Mouse (Mus musculus) forebrain, embryonic 11.5 days (tissue): ENCODE measurements at regions not wholly inside any gene's neighbourhood (a gene's known extent, or its start where the extent isn't known, plus 50 kb on each side); places are given as distances from the start of the nearest gene placed in this dataset.

Experiments used
- ATAC-seq: fragments of 200-750 bp; cut with Nextera tagmentation; replicated peaks from 2 replicates; pipeline ENCODE4 v1.8.0; 2017; ENCODE audit warnings: moderate TSS enrichment; ENCODE audit not compliant: low FRiP score
- DNase-seq: peaks from one replicate; pipeline ENCODE4 v3.0.0-alpha.2; 2017; ENCODE audit warnings: low spot score
- H3K27ac ChIP-seq: fragments of 300-500 bp; sonication (generic); 2 replicates; pipeline ENCODE4 v1.5.1; 2014; ENCODE audit warnings: low read depth, low read length
- H3K27me3 ChIP-seq: fragments of 300-500 bp; sonication (generic); 2 replicates; pipeline ENCODE4 v1.6.1; 2014; ENCODE audit warnings: mild to moderate bottlenecking, low read length, mixed read lengths; ENCODE audit not compliant: control insufficient read depth, insufficient read depth
- H3K36me3 ChIP-seq: fragments of 300-500 bp; sonication (generic); 2 replicates; pipeline ENCODE4 v1.6.1; 2014; ENCODE audit warnings: mild to moderate bottlenecking, low read length, moderate library complexity, mixed read lengths; ENCODE audit not compliant: control insufficient read depth, insufficient read depth
- H3K4me1 ChIP-seq: fragments of 300-500 bp; sonication (generic); replicated peaks from 2 replicates; pipeline ENCODE4 v1.6.1; 2014; ENCODE audit warnings: low read length, mixed read lengths; ENCODE audit not compliant: control insufficient read depth, insufficient read depth
- H3K4me2 ChIP-seq: fragments of 300-500 bp; sonication (generic); 2 replicates; pipeline ENCODE4 v1.6.1; 2014; ENCODE audit warnings: low read depth, mild to moderate bottlenecking, low read length, moderate library complexity, mixed read lengths; ENCODE audit not compliant: severe bottlenecking
- H3K4me3 ChIP-seq: fragments of 300-500 bp; sonication (generic); 2 replicates; pipeline ENCODE4 v1.5.1; 2014; ENCODE audit warnings: low read depth, low read length
- H3K9ac ChIP-seq: fragments of 300-500 bp; sonication (generic); 2 replicates; pipeline ENCODE4 v1.6.1; 2014; ENCODE audit warnings: low read length
- H3K9me3 ChIP-seq: fragments of 300-500 bp; sonication (generic); 2 replicates; pipeline ENCODE4 v1.6.1; 2016; ENCODE audit warnings: low read length, mixed read lengths; ENCODE audit not compliant: control insufficient read depth
- WGBS: fragments of 180-500 bp; shearing (Covaris S2); extraction: QIAGEN DNeasy Blood & Tissue Kit; methylation state at CpG from one replicate; pipeline ENCODE4 v1.1.7; 2014; 5-methylcytosine and 5-hydroxymethylcytosine counted together

DNA sequence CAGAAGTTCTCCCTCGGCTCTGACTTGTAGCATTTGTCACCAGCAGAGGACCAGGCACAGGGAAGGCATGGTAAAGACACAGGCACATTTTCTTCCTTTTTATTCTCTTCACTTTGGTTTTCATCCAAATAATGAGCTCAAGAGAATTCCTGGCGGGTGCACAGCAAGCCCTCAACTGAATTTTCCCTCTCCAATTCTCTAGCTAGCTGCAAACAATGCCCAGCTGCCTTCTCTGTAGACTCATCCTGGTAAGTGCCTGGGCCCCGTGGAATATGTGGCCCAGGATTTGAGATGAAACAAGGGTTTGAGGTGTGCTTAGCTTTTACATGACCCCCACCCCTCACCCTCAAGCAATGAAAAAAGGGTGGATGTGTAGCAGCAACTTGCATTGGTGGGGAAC lies 90.4 kb downstream of the Otol1 start:
- Histone ChIP-seq H3K36me3 (no peaks in the 10 kb centered on the region), H3K4me1 (no peaks in the 10 kb centered on the region), H3K9me3 (no peaks in the 10 kb centered on the region), H3K4me2 (no peak overlapping the region), H3K27me3 (no peaks in the 10 kb centered on the region), H3K4me3 (no peak overlapping the region), H3K9ac (no peak overlapping the region), H3K27ac (no peak overlapping the region)
- 32% methylated on average over 3 of the region's 3 CpGs for WGBS
- no peak for DNase-seq
- ATAC-seq: no peak

DNA sequence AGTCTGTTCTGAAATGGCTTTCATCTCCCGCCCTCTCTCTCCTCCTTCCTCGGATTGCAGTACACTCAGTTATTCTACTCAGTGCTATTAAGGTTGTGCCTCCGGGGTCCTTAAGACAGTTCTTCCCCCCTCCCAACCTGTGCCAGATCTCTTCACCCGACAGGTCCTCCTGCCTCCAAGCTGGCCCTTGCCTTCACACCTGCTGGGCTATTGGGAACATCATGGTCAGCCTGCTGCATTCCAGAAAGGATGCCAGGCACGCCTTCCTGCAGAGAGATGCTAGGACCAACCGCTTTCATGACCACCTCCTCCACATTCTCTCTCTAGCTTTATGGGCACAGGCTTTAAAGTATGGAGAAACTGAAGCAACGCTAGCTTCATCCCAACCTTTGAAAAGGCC lies 94.7 kb downstream of the Otol1 start:
- H3K4me1 ChIP-seq: no peaks in the 10 kb centered on the region
- DNase-seq (no peak), ATAC-seq (no peak)
- H3K4me2 ChIP-seq: no peak overlapping the region
- no peak overlapping the region for H3K27ac ChIP-seq
- WGBS: 68% methylated on average over 7 of the region's 7 CpGs
- no peak overlapping the region for H3K9ac ChIP-seq
- no peaks in the 10 kb centered on the region for H3K36me3 ChIP-seq
- H3K4me3 ChIP-seq: no peak overlapping the region
- no peaks in the 10 kb centered on the region for H3K9me3 ChIP-seq
- no peaks in the 10 kb centered on the region for H3K27me3 ChIP-seq

DNA sequence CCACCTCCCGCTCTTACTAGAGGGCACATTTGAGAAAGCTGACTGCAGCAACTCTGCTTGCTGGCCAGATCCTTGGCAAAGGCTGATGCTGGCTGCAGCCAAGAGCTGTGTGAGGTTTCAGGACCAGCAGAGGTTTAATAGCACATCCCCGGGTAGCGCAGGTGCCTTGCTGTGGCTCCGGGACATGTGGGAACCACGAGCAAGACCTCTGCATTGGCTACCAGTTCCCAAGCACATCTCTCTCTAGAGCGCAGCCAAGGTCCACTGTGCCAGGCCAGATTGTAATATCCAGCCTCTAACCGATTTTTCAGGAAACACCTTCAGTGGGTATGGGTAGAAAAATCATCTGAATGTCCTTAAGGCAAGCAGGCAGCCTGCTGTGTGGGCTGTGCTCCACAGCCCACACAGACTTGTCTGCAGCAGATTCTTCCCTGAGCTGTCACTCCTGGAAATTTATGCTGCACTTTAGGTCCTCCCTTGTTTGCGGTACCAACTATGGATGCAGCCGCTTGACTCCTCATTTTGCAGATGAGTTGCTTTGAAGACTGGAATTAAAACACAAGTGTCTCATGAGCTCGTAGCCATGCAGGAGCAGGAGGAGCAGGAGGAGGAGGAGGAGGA lies 95.3 kb downstream of the Otol1 start:
- H3K36me3 ChIP-seq: no peaks in the 10 kb centered on the region
- no peaks in the 10 kb centered on the region for H3K9me3 ChIP-seq
- DNase-seq (no peak), ATAC-seq (no peak)
- WGBS: 83% methylated on average over 10 of the region's 10 CpGs
- H3K27me3 ChIP-seq: no peaks in the 10 kb centered on the region
- no peaks in the 10 kb centered on the region for H3K4me1 ChIP-seq
- H3K4me2 ChIP-seq: no peak overlapping the region
- no peak overlapping the region for H3K4me3 ChIP-seq
- no peak overlapping the region for H3K9ac ChIP-seq
- no peak overlapping the region for H3K27ac ChIP-seq

DNA sequence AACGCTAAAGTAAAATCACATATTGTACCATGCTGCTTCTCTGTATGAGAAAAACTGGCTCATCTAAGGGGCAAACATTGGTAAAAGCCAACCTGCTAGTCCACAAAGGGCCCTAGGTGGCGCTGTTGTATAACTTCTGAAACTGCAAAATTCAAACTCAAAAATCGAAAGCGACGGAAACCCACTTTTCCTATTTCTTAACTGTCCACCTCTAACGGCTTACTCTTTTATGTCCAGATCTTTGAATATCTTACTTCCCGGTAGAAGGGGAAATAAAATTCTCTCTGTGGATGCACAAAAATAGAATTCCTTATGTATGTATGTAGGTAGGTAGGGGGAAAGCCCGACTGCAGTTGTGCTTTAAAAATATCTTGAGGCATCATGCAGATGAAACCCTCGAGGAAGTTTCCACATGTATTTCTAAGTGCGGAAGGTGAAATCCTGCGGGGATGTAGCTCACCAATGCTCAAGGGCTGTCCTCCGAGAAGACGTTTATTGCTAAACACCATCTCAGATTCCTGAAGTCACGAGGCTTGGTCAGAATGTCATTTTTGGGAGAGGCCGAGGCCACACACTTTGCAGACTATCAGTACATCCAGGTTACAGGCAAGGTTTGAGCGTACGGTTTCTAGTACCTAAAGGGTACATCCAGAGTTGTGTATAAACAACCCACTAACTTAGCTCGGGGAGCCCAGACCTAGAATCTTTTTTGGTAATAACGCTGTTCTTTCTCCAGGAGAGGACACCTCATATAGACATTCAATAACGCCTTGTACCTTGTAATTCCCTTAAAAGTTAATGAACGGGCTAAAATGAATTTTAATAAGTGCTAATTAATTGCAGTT lies 96.8 kb downstream of the Otol1 start:
- WGBS: 8% methylated on average over 21 of the region's 21 CpGs
- H3K4me1 ChIP-seq: no peaks in the 10 kb centered on the region
- no peaks in the 10 kb centered on the region for H3K36me3 ChIP-seq
- H3K4me3 ChIP-seq: peak overlapping the region; percentile 24
- peak overlapping the region; percentile 52 for H3K4me2 ChIP-seq
- H3K27me3 ChIP-seq: no peaks in the 10 kb centered on the region
- H3K9ac ChIP-seq: peak overlapping the region; percentile 50
- no peak overlapping the region; the same call in 1 of the 2 replicates for H3K27ac ChIP-seq
- no peaks in the 10 kb centered on the region for H3K9me3 ChIP-seq
- ATAC-seq (peak; percentile 62), DNase-seq (peak; percentile 87)

DNA sequence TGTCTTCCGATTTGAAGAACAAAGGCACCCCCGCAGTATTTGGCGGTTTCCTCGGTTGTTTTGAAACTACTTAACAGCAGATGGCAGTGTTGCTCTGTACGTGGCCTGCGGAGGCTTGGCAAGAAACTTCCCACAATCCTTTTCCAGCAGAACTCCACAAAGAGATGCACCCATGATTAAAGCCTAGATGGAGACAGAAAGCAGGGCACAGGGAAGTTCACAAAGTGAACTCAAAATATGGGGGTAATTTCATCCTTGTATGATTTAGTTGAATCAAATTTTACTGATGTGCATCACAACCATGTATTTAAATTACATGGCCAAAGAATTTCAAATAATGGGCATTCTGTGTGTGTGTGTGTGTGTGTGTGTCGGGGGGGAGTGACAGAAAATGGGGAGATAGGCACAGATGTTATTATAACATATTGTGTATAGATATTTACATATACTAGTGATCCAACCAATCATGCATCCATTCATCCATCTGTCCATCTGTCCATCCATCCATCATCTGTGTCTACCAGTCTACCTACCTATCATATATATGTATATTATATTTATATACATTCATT lies 97.5 kb downstream of the Otol1 start:
- Histone ChIP-seq H3K9ac (peak overlapping the region; percentile 50), H3K27ac (no peak overlapping the region), H3K4me2 (peak overlapping the region; percentile 52), H3K4me3 (peak overlapping the region; percentile 24), H3K9me3 (no peaks in the 10 kb centered on the region), H3K27me3 (no peaks in the 10 kb centered on the region), H3K36me3 (no peaks in the 10 kb centered on the region), H3K4me1 (no peaks in the 10 kb centered on the region)
- WGBS: 16% methylated on average over 7 of the region's 7 CpGs
- DNase-seq (peak; percentile 82), ATAC-seq (peak; percentile 75)

DNA sequence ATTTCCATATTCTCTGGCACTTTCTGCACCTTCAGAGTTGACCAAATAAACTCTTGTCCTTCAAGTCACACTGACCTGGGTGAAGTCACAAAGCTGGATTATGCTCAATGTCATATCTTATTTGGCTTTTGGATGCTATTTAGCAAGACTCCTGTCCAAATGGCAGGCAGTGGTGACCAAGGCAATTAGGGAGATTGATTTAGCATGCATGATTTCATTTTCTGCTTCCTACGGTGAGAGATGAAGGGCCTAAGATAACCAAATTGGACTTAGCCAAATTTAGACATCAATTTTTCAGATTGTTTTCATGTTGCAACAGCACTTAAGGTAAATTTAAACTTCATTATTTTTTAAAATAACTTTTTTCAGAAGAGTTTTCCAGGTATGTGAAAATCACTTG lies 98.1 kb downstream of the Otol1 start:
- Histone ChIP-seq H3K4me1 (no peaks in the 10 kb centered on the region), H3K9ac (no peak overlapping the region), H3K4me3 (no peak overlapping the region), H3K27me3 (no peaks in the 10 kb centered on the region), H3K36me3 (no peaks in the 10 kb centered on the region), H3K9me3 (no peaks in the 10 kb centered on the region), H3K4me2 (no peak overlapping the region), H3K27ac (no peak overlapping the region)
- 69% methylated on average over 1 of the region's 1 CpGs for WGBS
- ATAC-seq (no peak), DNase-seq (no peak)

DNA sequence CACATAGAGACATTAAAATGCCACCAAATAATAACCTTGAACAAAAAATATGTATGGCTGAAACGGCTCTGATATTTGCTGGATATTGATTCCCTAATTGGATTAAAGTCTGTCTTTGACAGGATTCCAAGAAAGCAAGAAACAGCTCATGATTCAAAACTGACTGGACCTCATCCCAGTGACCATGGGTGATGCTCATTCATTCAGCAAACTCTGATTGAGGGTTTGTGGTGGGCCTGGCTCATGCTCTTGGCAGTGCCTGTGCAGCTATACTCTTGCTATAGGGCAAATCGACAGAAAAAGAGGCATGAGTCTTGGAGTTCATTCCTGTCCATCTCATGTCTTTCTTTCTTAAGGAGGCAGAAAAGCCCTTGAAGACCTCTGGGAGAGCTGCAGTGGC lies 98.7 kb downstream of the Otol1 start:
- ATAC-seq (no peak), DNase-seq (no peak)

DNA sequence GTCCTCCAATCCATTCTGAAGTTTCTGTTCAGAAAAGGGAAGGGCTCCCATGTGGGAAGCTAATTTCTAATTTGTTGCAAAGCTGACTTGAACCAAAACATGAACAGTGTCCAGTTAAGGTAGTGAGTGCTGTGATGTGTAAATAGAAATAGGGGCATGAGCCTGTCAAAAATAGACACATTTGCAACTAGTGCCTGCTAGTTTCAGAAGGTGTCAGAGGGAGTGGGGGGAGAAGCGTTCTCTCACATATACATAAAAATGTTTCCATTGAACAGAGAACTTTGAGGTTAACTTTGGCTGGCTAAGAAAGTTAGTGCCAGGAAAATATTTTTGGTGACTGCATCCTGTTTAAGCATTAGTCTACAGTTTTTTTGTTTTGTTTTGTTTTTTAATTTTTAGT lies 118.8 kb downstream of the Otol1 start:
- Histone ChIP-seq H3K4me3 (no peak overlapping the region), H3K4me2 (no peak overlapping the region), H3K36me3 (no peaks in the 10 kb centered on the region), H3K9me3 (no peaks in the 10 kb centered on the region), H3K9ac (no peak overlapping the region), H3K27me3 (no peaks in the 10 kb centered on the region), H3K4me1 (no peaks in the 10 kb centered on the region), H3K27ac (no peak overlapping the region)
- no peak for ATAC-seq
- DNase-seq: no peak
- WGBS: 100% methylated on average over 1 of the region's 1 CpGs

More for the DNA sequence above, 98.7 kb downstream of the Otol1 start:
- no peak overlapping the region for H3K4me3 ChIP-seq
- no peaks in the 10 kb centered on the region for H3K4me1 ChIP-seq
- H3K27ac ChIP-seq: no peak overlapping the region
- no peaks in the 10 kb centered on the region for H3K36me3 ChIP-seq
- WGBS: 85% methylated on average over 2 of the region's 2 CpGs
- H3K9ac ChIP-seq: no peak overlapping the region
- no peak overlapping the region for H3K4me2 ChIP-seq
- H3K27me3 ChIP-seq: no peaks in the 10 kb centered on the region
- H3K9me3 ChIP-seq: no peaks in the 10 kb centered on the region
